Mouse (Mus musculus) limb, embryonic 14.5 days (tissue): ENCODE results near the gene Wnt3. TPM values are rescaled to one million over a fixed set of nuclear protein-coding genes. Genes with fewer than 3 reads are reported as not detected.

Source experiments
- ATAC-seq: fragments of 200-750 bp; cut with Nextera tagmentation; 2 replicates; pipeline ENCODE4 v1.8.0; 2017; ENCODE audit warnings: low read depth, moderate number of reproducible peaks, moderate TSS enrichment; ENCODE audit not compliant: low FRiP score
- DNase-seq: peaks from one replicate; pipeline ENCODE4 v3.0.0-alpha.2; 2015; ENCODE audit warnings: low spot score
- H3K27ac ChIP-seq: fragments of 300-500 bp; sonication (generic); replicated peaks from 2 replicates; pipeline ENCODE4 v1.5.1; 2014; ENCODE audit warnings: low read depth, mild to moderate bottlenecking, low read length, moderate library complexity, mixed read lengths
- H3K27me3 ChIP-seq: fragments of 300-500 bp; sonication (generic); 2 replicates; pipeline ENCODE4 v1.6.1; 2014; ENCODE audit warnings: low read length, mixed read lengths; ENCODE audit not compliant: control insufficient read depth, insufficient read depth
- H3K36me3 ChIP-seq: fragments of 300-500 bp; sonication (generic); 2 replicates; pipeline ENCODE4 v1.6.1; 2014; ENCODE audit warnings: mild to moderate bottlenecking, low read length, moderate library complexity, mixed read lengths; ENCODE audit not compliant: control insufficient read depth, insufficient read depth
- H3K4me1 ChIP-seq: fragments of 300-500 bp; sonication (generic); 2 replicates; pipeline ENCODE4 v1.6.1; 2014; ENCODE audit warnings: antibody characterized with exemption, low read length, mixed read lengths; ENCODE audit not compliant: control insufficient read depth, insufficient read depth
- H3K4me2 ChIP-seq: fragments of 300-500 bp; sonication (generic); replicated peaks from 2 replicates; pipeline ENCODE4 v1.6.1; 2014; ENCODE audit warnings: low read depth, mild to moderate bottlenecking, low read length, moderate library complexity; ENCODE audit not compliant: severe bottlenecking
- H3K4me3 ChIP-seq: fragments of 300-500 bp; sonication (generic); replicated peaks from 2 replicates; pipeline ENCODE4 v1.5.1; 2014; ENCODE audit warnings: low read length
- H3K9ac ChIP-seq: fragments of 300-500 bp; sonication (generic); 2 replicates; pipeline ENCODE4 v1.6.1; 2014; ENCODE audit warnings: mild to moderate bottlenecking, low read depth, low read length, moderate library complexity; ENCODE audit not compliant: severe bottlenecking
- H3K9me3 ChIP-seq: fragments of 300-500 bp; sonication (generic); 2 replicates; pipeline ENCODE4 v1.6.1; 2016; ENCODE audit warnings: low read length; ENCODE audit not compliant: control insufficient read depth
- POLR2A ChIP-seq: fragments of 200-500 bp; IDR thresholded peaks from 2 replicates; pipeline ENCODE4 v1.8.0; 2012; ENCODE audit warnings: inconsistent platforms, mild to moderate bottlenecking, moderate library complexity, borderline replicate concordance; ENCODE audit not compliant: insufficient read depth, insufficient read length; ENCODE audit errors: extremely low read depth
- WGBS: fragments of 180-500 bp; shearing (Covaris S2); extraction: QIAGEN DNeasy Blood & Tissue Kit; methylation state at CpG from one replicate; pipeline ENCODE4 v1.1.7; 2014; 5-methylcytosine and 5-hydroxymethylcytosine counted together
- polyA plus RNA-seq, 2 experiments: library from polyadenylated mRNA; depleted of rRNA in 1 of 2; stranded (reverse) in 1 of 2; unstranded in 1 of 2; fragments of >200 nt; fragmentation: Nextera tagmentation in 1 of 2; extraction: Ambion mirVana in 1 of 2; gene quantifications; 2 replicates each; pipeline versions ENCODE4 v1.2.1 to v1.2.3; 2012 to 2014

The Wnt3 gene
- polyA plus RNA-seq, 2 experiments = 11.9 to 19.1 TPM

- Histone ChIP-seq H3K9me3 (no peaks in the 10 kb centered on the region), H3K9ac (no peak overlapping the region), H3K4me1 (no peaks in the 10 kb centered on the region), H3K4me3 (no peak overlapping the region), H3K27ac (no peak overlapping the region), H3K27me3 (no peaks in the 10 kb centered on the region), H3K36me3 (peaks cover 50% of the 10 kb centered on the region), H3K4me2 (no peak overlapping the region)
- 74% methylated on average over 4 of the region's 4 CpGs for WGBS
- no peak for TF ChIP-seq POLR2A
- ATAC-seq (no peak), DNase-seq (peak; percentile 9)
Observed at GRCm38 (mm10) chr11:103859933-103860610, 86.1 kb downstream of the Wnt3 start.

- DNase-seq = no peak
- no peak for ATAC-seq
- H3K4me2 ChIP-seq = no peak overlapping the region
- H3K4me1 ChIP-seq = no peaks in the 10 kb centered on the region
- 86% methylated on average over 8 of the region's 8 CpGs for WGBS
- H3K4me3 ChIP-seq = no peak overlapping the region
- TF ChIP-seq POLR2A = no peak
- H3K36me3 ChIP-seq = peaks cover 40% of the 10 kb centered on the region
- no peak overlapping the region for H3K27ac ChIP-seq
- H3K9ac ChIP-seq = no peak overlapping the region
- no peaks in the 10 kb centered on the region for H3K27me3 ChIP-seq
- no peaks in the 10 kb centered on the region for H3K9me3 ChIP-seq
Observed at GRCm38 (mm10) chr11:103862951-103863350, 89.0 kb downstream of the Wnt3 start.

- WGBS = 83% methylated on average over 4 of the region's 4 CpGs
- no peak for ATAC-seq
- Histone ChIP-seq H3K4me2 (no peak overlapping the region), H3K36me3 (peaks cover 29% of the 10 kb centered on the region), H3K27ac (no peak overlapping the region), H3K4me3 (no peak overlapping the region), H3K9ac (no peak overlapping the region), H3K9me3 (no peaks in the 10 kb centered on the region), H3K4me1 (no peaks in the 10 kb centered on the region), H3K27me3 (no peaks in the 10 kb centered on the region)
- TF ChIP-seq POLR2A = no peak
- DNase-seq = no peak
Observed at GRCm38 (mm10) chr11:103864486-103864885, 90.5 kb downstream of the Wnt3 start.

- H3K9me3 ChIP-seq = no peaks in the 10 kb centered on the region
- TF ChIP-seq POLR2A = no peak
- H3K4me3 ChIP-seq = no peak overlapping the region
- ATAC-seq = no peak
- H3K9ac ChIP-seq = no peak overlapping the region
- no peaks in the 10 kb centered on the region for H3K27me3 ChIP-seq
- H3K4me1 ChIP-seq = no peaks in the 10 kb centered on the region
- no peak overlapping the region for H3K4me2 ChIP-seq
- 76% methylated on average over 7 of the region's 7 CpGs for WGBS
- no peak overlapping the region for H3K27ac ChIP-seq
- DNase-seq = no peak
- H3K36me3 ChIP-seq = peaks cover 26% of the 10 kb centered on the region
Observed at GRCm38 (mm10) chr11:103865346-103865745, 91.4 kb downstream of the Wnt3 start.

Other genes with a start within 250 kb of the Wnt3 start
- not detected in 2 replicates for gene Gm884, start 153.0 kb upstream of the Wnt3 start, polyA plus RNA-seq (2012; rRNA removed)
- gene Gm884, start 153.0 kb upstream of the Wnt3 start, polyA plus RNA-seq (2014; fragmentation: Nextera tagmentation; extraction: Ambion mirVana) = not detected in 2 replicates
- not detected in 2 replicates for gene Lyzl6, start 135.3 kb upstream of the Wnt3 start, polyA plus RNA-seq (2012; rRNA removed)
- not detected in 2 replicates for gene Lyzl6, start 135.3 kb upstream of the Wnt3 start, polyA plus RNA-seq (2014; fragmentation: Nextera tagmentation; extraction: Ambion mirVana)
- gene Rprml, start 124.6 kb upstream of the Wnt3 start, polyA plus RNA-seq (2012; rRNA removed) = 0.11 and 0.20 TPM in 2 replicates
- not detected in 2 replicates for gene Rprml, start 124.6 kb upstream of the Wnt3 start, polyA plus RNA-seq (2014; fragmentation: Nextera tagmentation; extraction: Ambion mirVana)
- 104 and 111 TPM in 2 replicates for gene Gosr2, start 76.3 kb upstream of the Wnt3 start, polyA plus RNA-seq (2012; rRNA removed)
- gene Gosr2, start 76.3 kb upstream of the Wnt3 start, polyA plus RNA-seq (2014; fragmentation: Nextera tagmentation; extraction: Ambion mirVana) = 106 and 107 TPM in 2 replicates
- 0.62 and 0.63 TPM in 2 replicates for gene Wnt9b, start 24.3 kb upstream of the Wnt3 start, polyA plus RNA-seq (2012; rRNA removed)
- gene Wnt9b, start 24.3 kb upstream of the Wnt3 start, polyA plus RNA-seq (2014; fragmentation: Nextera tagmentation; extraction: Ambion mirVana) = 0.47 and 0.80 TPM in 2 replicates
- 33.5 and 39.7 TPM in 2 replicates for gene Nsf, start 179.9 kb downstream of the Wnt3 start, polyA plus RNA-seq (2012; rRNA removed)
- gene Nsf, start 179.9 kb downstream of the Wnt3 start, polyA plus RNA-seq (2014; fragmentation: Nextera tagmentation; extraction: Ambion mirVana) = 43.6 and 44.9 TPM in 2 replicates
- gene Arf2, start 192.6 kb downstream of the Wnt3 start, polyA plus RNA-seq (2012; rRNA removed) = 47.0 and 52.7 TPM in 2 replicates
- gene Arf2, start 192.6 kb downstream of the Wnt3 start, polyA plus RNA-seq (2014; fragmentation: Nextera tagmentation; extraction: Ambion mirVana) = 75.2 and 78.7 TPM in 2 replicates